Mouse (Mus musculus) megakaryocyte, embryonic 14.5 days (primary cell): ENCODE measurements around the gene Ip6k2.

Source experiments
- FLI1 ChIP-seq: IDR thresholded peaks from 2 replicates; pipeline ENCODE4 v1.6.1; 2012; ENCODE audit warnings: low read length, inconsistent platforms, mixed read lengths
- GATA1 ChIP-seq: IDR thresholded peaks from 3 replicates; pipeline ENCODE4 v1.6.1; 2012; ENCODE audit warnings: mixed read lengths, low read length, inconsistent platforms, borderline replicate concordance

- TF ChIP-seq GATA1 (no peak), FLI1 (no peak)
These were observed 8.7 kb downstream of the Ip6k2 start for GRCm38 (mm10) chr9:108792307-108792706.
